Mouse (Mus musculus): ENCODE data around the gene Tubal3. TPM values are rescaled to one million over a fixed set of nuclear protein-coding genes. Genes with fewer than 3 reads are reported as not detected.
A peak's percentile ranks its signal among the peaks of the same experiment; 100 is the strongest.
"Not testable (repeated sequence)": the region's sequence is repeated elsewhere in the genome, so short reads cannot be mapped to it uniquely, and the experiment has no call there.

Tubal3 gene
- total RNA-seq (2015; ENCODE audit: low replicate concordance) (not detected in 2 replicates), total RNA-seq (2017; ENCODE audit: low replicate concordance) (not detected in 2 replicates)

- ATAC-seq (replicated peaks; ENCODE audit: low FRiP score, poor library complexity, severe bottlenecking) = peak; percentile 97
Measured at GRCm38 (mm10) chr13:3917571-3918311, at the start of gene Tubal3, which contains the start of gene Net1. Gene Tubal3 (plus strand): TSS chr13:3918274. Gene Net1 (minus strand): TSS chr13:3918220.

GRCm38 (mm10) chr13:3869901-3870300 is 48.2 kb upstream of the Tubal3 start:
- no peak for ATAC-seq (replicated peaks; ENCODE audit: low FRiP score, poor library complexity, severe bottlenecking)

GRCm38 (mm10) chr13:3872832-3873231 is 45.2 kb upstream of the Tubal3 start:
- no peak for ATAC-seq (replicated peaks; ENCODE audit: low FRiP score, poor library complexity, severe bottlenecking)

- no peak for ATAC-seq (replicated peaks; ENCODE audit: low FRiP score, poor library complexity, severe bottlenecking)
Measured at GRCm38 (mm10) chr13:3876448-3876847, 41.6 kb upstream of the Tubal3 start.

GRCm38 (mm10) chr13:3877185-3877584 is 40.9 kb upstream of the Tubal3 start:
- ATAC-seq (replicated peaks; ENCODE audit: low FRiP score, poor library complexity, severe bottlenecking) = no peak

GRCm38 (mm10) chr13:3877679-3878220 is 40.3 kb upstream of the Tubal3 start:
- no peak for ATAC-seq (replicated peaks; ENCODE audit: low FRiP score, poor library complexity, severe bottlenecking)

GRCm38 (mm10) chr13:3886663-3887062 is 31.4 kb upstream of the Tubal3 start:
- no peak for ATAC-seq (replicated peaks; ENCODE audit: low FRiP score, poor library complexity, severe bottlenecking)

- ATAC-seq (replicated peaks; ENCODE audit: low FRiP score, poor library complexity, severe bottlenecking) = no peak
Measured at GRCm38 (mm10) chr13:3889111-3889510, 29.0 kb upstream of the Tubal3 start.

GRCm38 (mm10) chr13:3890061-3890460 is 28.0 kb upstream of the Tubal3 start:
- ATAC-seq (replicated peaks; ENCODE audit: low FRiP score, poor library complexity, severe bottlenecking) = no peak

- no peak for ATAC-seq (replicated peaks; ENCODE audit: low FRiP score, poor library complexity, severe bottlenecking)
Measured at GRCm38 (mm10) chr13:3891479-3892087, 26.5 kb upstream of the Tubal3 start.

GRCm38 (mm10) chr13:3892601-3893000 is 25.5 kb upstream of the Tubal3 start:
- no peak for ATAC-seq (replicated peaks; ENCODE audit: low FRiP score, poor library complexity, severe bottlenecking)

GRCm38 (mm10) chr13:3893126-3893734 is 24.8 kb upstream of the Tubal3 start:
- peak; percentile 95 for ATAC-seq (replicated peaks; ENCODE audit: low FRiP score, poor library complexity, severe bottlenecking)

GRCm38 (mm10) chr13:3894549-3894948 is 23.5 kb upstream of the Tubal3 start:
- no peak for ATAC-seq (replicated peaks; ENCODE audit: low FRiP score, poor library complexity, severe bottlenecking)

- ATAC-seq (replicated peaks; ENCODE audit: low FRiP score, poor library complexity, severe bottlenecking) = no peak
Measured at GRCm38 (mm10) chr13:3895397-3895980, 22.6 kb upstream of the Tubal3 start.

GRCm38 (mm10) chr13:3896032-3896431 is 22.0 kb upstream of the Tubal3 start:
- ATAC-seq (replicated peaks; ENCODE audit: low FRiP score, poor library complexity, severe bottlenecking) = no peak

GRCm38 (mm10) chr13:3896913-3897312 is 21.2 kb upstream of the Tubal3 start:
- peak; percentile 55 for ATAC-seq (replicated peaks; ENCODE audit: low FRiP score, poor library complexity, severe bottlenecking)

- ATAC-seq (replicated peaks; ENCODE audit: low FRiP score, poor library complexity, severe bottlenecking) = not testable (repeated sequence)
Measured at GRCm38 (mm10) chr13:3898202-3898601, 19.9 kb upstream of the Tubal3 start.

- no peak for ATAC-seq (replicated peaks; ENCODE audit: low FRiP score, poor library complexity, severe bottlenecking)
Measured at GRCm38 (mm10) chr13:3899301-3899700, 18.8 kb upstream of the Tubal3 start.

GRCm38 (mm10) chr13:3907151-3907696 is 10.8 kb upstream of the Tubal3 start:
- no peak for ATAC-seq (replicated peaks; ENCODE audit: low FRiP score, poor library complexity, severe bottlenecking)

GRCm38 (mm10) chr13:3908262-3908661 is 9.8 kb upstream of the Tubal3 start:
- ATAC-seq (replicated peaks; ENCODE audit: low FRiP score, poor library complexity, severe bottlenecking) = no peak

All from erythroblast, adult 5-6 weeks (primary cell).